Mouse (Mus musculus) kidney, adult 18-20 months (tissue): Measurements from ENCODE around the gene Olfr140.

ENCODE experiments used
- DNase-seq: peaks from one replicate; pipeline ENCODE4 v3.0.0; 2021

Gene Olfr140

DNA sequence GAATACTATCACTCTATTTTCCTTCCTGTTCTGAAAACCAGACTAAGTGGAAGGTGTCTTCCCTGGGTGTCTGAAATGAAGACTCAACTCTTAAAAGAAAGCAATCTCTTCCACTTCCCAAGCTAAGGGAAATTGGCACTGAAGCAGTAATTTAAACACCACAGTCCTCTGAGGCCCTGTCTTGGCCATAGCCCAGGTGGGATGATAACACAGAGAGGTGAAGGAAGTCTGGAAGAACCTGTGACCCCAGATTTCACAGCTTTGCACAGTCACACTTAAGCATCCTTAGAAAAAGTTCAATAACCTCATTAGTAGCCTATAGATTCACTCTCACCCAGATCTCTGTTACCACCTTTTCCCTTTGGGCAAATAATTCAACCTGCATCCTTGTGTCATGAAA, at the start of gene Olfr140:
Gene Olfr140, minus strand, starts transcription at position 101 of the 400 bp plus-strand sequence.
- DNase-seq: no peak

DNA sequence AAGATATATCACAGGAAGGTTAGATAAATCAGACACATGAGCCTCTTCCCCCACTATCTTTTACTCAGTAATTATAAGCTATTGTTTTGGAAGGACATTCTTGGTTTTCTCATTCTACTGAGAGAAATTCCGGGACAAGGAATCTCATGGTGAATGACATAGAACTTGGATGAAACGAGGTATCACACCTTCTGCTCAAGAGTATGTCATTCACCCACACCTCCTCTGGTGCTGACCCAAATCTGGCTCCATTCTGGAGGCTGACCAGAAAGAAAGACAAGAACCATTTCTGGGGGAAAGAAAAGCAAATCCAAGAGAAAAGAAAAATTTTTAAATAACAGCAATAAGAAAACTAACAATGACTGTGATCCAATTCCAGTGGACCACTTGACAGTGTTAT, 6.7 kb upstream of the Olfr140 start:
- no peak for DNase-seq

GRCm38 (mm10) chr2:90035037-90035436, 28.4 kb downstream of the Olfr140 start, which contains the start of gene Olfr1265:
Gene Olfr1265 (plus strand): TSS chr2:90035337.
- no peak for DNase-seq

DNA sequence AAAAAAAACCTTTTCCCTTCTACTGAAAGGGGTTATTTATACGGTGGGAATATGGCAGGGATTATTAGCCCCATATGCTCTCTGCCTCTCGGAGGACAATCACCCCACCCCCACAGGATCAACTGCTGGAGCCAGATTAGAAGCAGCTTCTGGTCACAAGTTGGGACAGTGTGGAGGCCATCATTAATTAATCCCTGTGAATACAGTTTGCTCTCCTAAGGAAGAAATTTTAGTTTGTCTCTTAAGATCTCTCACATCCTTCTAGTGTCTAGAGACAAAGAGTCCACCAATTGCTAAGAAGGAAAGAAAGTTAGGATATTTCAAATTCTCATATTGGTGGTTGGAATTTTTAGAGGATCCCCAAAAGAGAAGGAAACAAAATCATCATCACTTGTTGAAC, 37.9 kb downstream of the Olfr140 start, which contains the start of gene Olfr1264:
Gene Olfr1264, minus strand, starts transcription at position 101 of the 400 bp plus-strand sequence.
- no peak for DNase-seq

DNA sequence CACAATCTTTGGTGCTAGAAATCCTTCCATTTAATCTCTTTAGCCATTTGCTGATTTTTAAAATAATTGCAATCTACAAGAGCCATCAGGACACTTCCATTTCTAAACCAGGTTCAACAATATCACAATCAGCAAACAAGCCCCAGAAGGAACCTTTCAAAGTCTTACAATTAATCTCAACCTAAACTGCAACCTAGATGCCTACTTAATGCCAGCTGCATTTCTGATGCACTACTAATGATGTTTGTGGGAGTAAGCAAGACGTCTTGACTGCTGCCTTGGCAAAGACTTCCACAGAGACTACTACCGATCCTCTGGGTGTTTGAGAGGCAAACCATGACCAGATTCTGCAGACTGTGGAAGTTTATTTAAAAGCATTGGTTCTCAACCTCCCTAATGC, 51.6 kb downstream of the Olfr140 start, which contains the start of gene Olfr1263:
Gene Olfr1263, plus strand, starts transcription at position 301 of the 400 bp plus-strand sequence.
- DNase-seq: no peak

GRCm38 (mm10) chr2:89999845-90000244, 63.5 kb downstream of the Olfr140 start, which contains the start of gene Olfr1262:
Gene Olfr1262 (plus strand): TSS chr2:90000145.
- DNase-seq: no peak
